Mouse (Mus musculus): ENCODE measurements around the gene Tmtc3. TPM values are rescaled to one million over a fixed set of nuclear protein-coding genes. Genes with fewer than 3 reads are reported as not detected.
A peak's percentile ranks its signal among the peaks of the same experiment; 100 is the strongest.

Tmtc3 gene
- 23.2 and 28.7 TPM in 2 replicates for polyA plus RNA-seq (2014; fragmentation: Nextera tagmentation; extraction: Ambion mirVana)

DNA sequence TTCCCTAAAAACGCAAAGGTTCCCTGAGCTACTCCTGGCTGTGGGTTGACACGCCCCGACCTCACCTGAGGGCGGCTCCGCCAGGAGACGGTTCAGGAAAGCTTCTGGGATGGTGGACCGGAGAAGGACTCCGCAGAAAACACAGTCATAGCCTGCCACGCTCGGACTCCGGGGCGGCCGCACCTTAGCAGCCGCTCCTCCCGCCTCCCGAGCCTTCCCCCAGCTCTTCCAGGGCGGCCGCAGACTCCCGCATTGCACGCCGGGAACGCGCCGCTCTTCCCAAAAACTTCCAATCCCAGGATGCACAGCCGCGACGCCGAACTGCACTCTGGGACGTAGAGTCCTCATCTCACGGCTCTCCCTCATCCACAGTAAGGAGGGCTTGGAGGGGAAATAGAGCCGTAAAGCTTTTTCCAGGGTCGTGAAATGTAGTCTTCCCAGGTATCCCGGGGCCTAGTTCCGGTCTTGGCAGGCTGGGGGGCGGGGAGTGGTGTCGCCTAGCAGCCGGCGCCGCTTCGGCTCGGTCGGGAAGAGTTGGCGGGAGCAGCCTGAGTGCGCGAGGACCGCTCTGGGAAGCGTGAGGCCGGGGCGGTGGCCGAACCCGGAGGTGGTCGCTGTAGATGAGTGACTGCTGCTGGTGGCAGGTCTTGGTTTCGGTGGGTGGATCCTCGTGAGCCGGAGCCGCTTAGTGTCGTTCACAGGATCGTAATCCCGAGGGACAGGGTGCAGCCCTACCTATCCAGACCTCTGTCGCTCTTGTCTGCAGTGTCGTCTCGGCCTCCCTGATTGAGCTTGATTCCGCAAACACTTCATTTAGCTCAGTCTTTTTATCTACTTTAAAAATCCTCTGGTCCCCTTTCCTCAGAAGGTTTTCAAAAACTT, at the start of gene Tmtc3, which contains the start of gene Cep290:
Gene Tmtc3 (minus strand): TSS at position 254 of the 882 bp plus-strand sequence.
Gene Cep290 (plus strand): TSS at position 462 of the 882 bp plus-strand sequence.
- H3K4me3 ChIP-seq (ENCODE audit: low read depth, low read length): peak within 1 kb of the TSS; percentile 83
- under 1% methylated on average over 63 of the region's 63 CpGs for WGBS (ENCODE audit: insufficient replicate concordance)
- peak within 1 kb of the TSS; percentile 83 for H3K4me2 ChIP-seq
- peak; percentile 98 for ATAC-seq (replicated peaks; ENCODE audit: insufficient number of reproducible peaks, low FRiP score, low TSS enrichment)
- H3K4me1 ChIP-seq (ENCODE audit: control insufficient read depth, insufficient read depth, low read length): no peaks in the 10 kb centered on the region
- no peaks in the 10 kb centered on the region for H3K36me3 ChIP-seq (ENCODE audit: control insufficient read depth, insufficient read depth, low read length)
- H3K9me3 ChIP-seq (replicated peaks; ENCODE audit: control insufficient read depth, low read length): no peaks in the 10 kb centered on the region
- peak within 1 kb of the TSS; percentile 41; the same call in 1 of the 2 replicates for H3K27ac ChIP-seq (ENCODE audit: low read depth, low read length)
- peak within 1 kb of the TSS; percentile 86 for H3K9ac ChIP-seq (ENCODE audit: low read depth, low read length)
- H3K27me3 ChIP-seq (ENCODE audit: control insufficient read depth, insufficient read depth, low read length): no peaks in the 10 kb centered on the region

DNA sequence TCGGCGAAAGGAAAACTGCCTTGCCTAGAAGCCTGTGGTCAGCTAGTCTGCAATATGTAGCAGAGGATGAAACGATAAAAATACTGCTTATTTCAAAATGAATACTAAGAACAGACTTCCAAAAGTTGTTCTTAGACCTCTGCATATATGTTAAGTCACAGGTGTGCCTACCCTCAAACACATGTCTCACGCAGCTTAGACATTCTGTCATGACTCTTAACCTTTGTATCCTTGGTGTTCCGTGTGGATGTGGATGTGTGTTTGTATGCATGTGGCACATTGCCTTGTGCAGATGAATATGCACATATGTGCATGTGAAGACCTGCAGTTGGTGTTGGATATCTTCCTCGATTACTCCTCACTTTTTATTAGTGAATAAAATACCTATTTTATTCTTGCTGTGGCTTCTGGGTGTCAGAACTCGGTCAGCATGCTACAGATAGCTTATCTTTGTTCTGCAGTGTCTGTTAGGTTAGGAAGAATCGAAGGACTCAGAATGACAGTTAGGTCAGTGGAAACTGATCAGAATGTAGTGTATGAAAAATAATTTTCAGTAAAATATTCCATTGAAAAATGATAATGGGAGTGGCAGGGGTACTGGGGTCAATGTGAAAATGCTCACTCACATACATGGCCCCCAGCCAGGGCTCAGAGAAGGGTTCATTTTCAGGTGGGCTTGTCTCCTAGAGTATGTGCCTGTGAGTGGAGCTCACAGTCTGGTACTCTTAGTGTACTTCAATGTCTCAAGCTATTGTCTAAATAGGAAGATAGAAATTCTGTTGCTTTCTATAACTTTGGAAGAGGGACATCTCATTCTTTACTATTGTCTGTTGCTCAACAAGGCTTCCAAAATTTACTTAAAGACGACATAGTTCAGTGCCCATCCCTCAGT, 37.6 kb upstream of the Tmtc3 start:
- no peak overlapping the region for H3K4me3 ChIP-seq (ENCODE audit: low read depth, low read length)
- no peaks in the 10 kb centered on the region for H3K4me1 ChIP-seq (ENCODE audit: control insufficient read depth, insufficient read depth, low read length)
- H3K9ac ChIP-seq (ENCODE audit: low read depth, low read length): no peak overlapping the region
- no peaks in the 10 kb centered on the region for H3K9me3 ChIP-seq (replicated peaks; ENCODE audit: control insufficient read depth, low read length)
- H3K27ac ChIP-seq (ENCODE audit: low read depth, low read length): no peak overlapping the region
- H3K36me3 ChIP-seq (ENCODE audit: control insufficient read depth, insufficient read depth, low read length): no peaks in the 10 kb centered on the region
- WGBS (ENCODE audit: insufficient replicate concordance): 78% methylated on average over 9 of the region's 9 CpGs
- H3K4me2 ChIP-seq: no peak overlapping the region
- ATAC-seq (replicated peaks; ENCODE audit: insufficient number of reproducible peaks, low FRiP score, low TSS enrichment): no peak
- H3K27me3 ChIP-seq (ENCODE audit: control insufficient read depth, insufficient read depth, low read length): no peaks in the 10 kb centered on the region

DNA sequence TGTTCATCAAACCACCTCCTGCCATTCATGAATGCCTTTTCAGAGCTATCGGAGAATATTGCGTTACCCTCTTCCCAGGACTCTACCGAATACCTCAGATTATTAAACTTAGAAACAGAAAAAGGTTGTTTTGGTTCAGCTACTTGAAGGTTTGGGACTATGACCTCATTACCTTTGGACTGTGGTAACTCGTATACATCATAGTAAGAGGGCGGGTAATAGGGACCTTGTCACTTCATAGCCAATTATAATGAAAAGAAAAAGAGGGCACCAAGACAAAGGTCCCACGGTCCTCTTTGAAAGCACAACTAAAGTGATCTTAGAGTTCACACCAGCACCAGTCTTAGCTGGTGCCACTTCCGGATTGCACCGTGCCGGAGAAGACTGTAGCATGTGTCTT, 35.2 kb upstream of the Tmtc3 start:
- no peaks in the 10 kb centered on the region for H3K4me1 ChIP-seq (ENCODE audit: control insufficient read depth, insufficient read depth, low read length)
- 92% methylated on average over 9 of the region's 9 CpGs for WGBS (ENCODE audit: insufficient replicate concordance)
- H3K27me3 ChIP-seq (ENCODE audit: control insufficient read depth, insufficient read depth, low read length): no peaks in the 10 kb centered on the region
- no peaks in the 10 kb centered on the region for H3K36me3 ChIP-seq (ENCODE audit: control insufficient read depth, insufficient read depth, low read length)
- no peak overlapping the region for H3K9ac ChIP-seq (ENCODE audit: low read depth, low read length)
- ATAC-seq (replicated peaks; ENCODE audit: insufficient number of reproducible peaks, low FRiP score, low TSS enrichment): no peak
- H3K4me2 ChIP-seq: no peak overlapping the region
- no peak overlapping the region for H3K4me3 ChIP-seq (ENCODE audit: low read depth, low read length)
- no peaks in the 10 kb centered on the region for H3K9me3 ChIP-seq (replicated peaks; ENCODE audit: control insufficient read depth, low read length)
- H3K27ac ChIP-seq (ENCODE audit: low read depth, low read length): no peak overlapping the region

DNA sequence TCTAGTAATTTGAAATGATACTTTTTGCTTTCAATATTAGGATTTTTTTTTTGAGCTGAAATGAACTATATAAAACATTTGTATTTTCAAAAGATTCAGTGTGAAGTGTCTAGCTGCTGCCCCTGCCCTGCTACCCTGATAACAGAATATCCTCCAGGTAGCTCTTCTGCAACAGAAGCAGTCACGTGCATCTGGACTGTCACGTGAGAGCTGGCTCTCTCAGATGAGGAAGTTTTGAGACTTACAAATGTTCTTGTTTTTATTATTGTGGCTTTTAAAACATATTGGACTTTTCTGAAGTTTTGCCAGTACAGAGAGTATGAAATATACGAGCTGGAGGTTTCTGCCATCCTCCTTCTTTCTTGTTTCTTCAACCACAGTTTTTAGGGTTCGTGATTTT, 34.5 kb upstream of the Tmtc3 start:
- H3K4me2 ChIP-seq: no peak overlapping the region
- no peak for ATAC-seq (replicated peaks; ENCODE audit: insufficient number of reproducible peaks, low FRiP score, low TSS enrichment)
- H3K9me3 ChIP-seq (replicated peaks; ENCODE audit: control insufficient read depth, low read length): no peaks in the 10 kb centered on the region
- H3K4me3 ChIP-seq (ENCODE audit: low read depth, low read length): no peak overlapping the region
- no peak overlapping the region for H3K27ac ChIP-seq (ENCODE audit: low read depth, low read length)
- H3K4me1 ChIP-seq (ENCODE audit: control insufficient read depth, insufficient read depth, low read length): no peaks in the 10 kb centered on the region
- 87% methylated on average over 4 of the region's 4 CpGs for WGBS (ENCODE audit: insufficient replicate concordance)
- H3K27me3 ChIP-seq (ENCODE audit: control insufficient read depth, insufficient read depth, low read length): no peaks in the 10 kb centered on the region
- H3K36me3 ChIP-seq (ENCODE audit: control insufficient read depth, insufficient read depth, low read length): no peaks in the 10 kb centered on the region
- H3K9ac ChIP-seq (ENCODE audit: low read depth, low read length): no peak overlapping the region

DNA sequence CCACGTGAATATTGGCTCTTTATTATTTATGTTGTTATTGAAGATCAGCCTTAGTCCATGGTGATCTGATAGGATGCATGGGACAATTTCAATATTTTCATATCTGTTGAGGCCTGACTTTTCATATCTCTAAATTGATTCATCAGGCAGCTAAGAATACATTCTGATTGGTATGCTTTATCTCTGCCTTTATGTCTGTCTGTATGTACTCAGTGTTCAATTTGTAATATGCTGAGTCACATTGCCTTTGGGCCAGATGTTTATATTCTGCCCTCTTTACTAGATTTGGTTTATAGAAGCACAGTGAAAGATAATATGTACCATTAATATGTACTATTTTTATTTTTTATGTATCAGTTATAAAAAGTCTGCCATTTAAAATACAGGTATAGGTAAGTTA, 21.0 kb upstream of the Tmtc3 start:
- Histone ChIP-seq H3K36me3 (ENCODE audit: control insufficient read depth, insufficient read depth, low read length) (no peaks in the 10 kb centered on the region), H3K9ac (ENCODE audit: low read depth, low read length) (no peak overlapping the region), H3K9me3 (replicated peaks; ENCODE audit: control insufficient read depth, low read length) (no peaks in the 10 kb centered on the region), H3K27me3 (ENCODE audit: control insufficient read depth, insufficient read depth, low read length) (no peaks in the 10 kb centered on the region), H3K4me2 (no peak overlapping the region), H3K4me3 (ENCODE audit: low read depth, low read length) (no peak overlapping the region), H3K4me1 (ENCODE audit: control insufficient read depth, insufficient read depth, low read length) (no peaks in the 10 kb centered on the region), H3K27ac (ENCODE audit: low read depth, low read length) (no peak overlapping the region)
- 81% methylated on average over 1 of the region's 1 CpGs for WGBS (ENCODE audit: insufficient replicate concordance)
- no peak for ATAC-seq (replicated peaks; ENCODE audit: insufficient number of reproducible peaks, low FRiP score, low TSS enrichment)

DNA sequence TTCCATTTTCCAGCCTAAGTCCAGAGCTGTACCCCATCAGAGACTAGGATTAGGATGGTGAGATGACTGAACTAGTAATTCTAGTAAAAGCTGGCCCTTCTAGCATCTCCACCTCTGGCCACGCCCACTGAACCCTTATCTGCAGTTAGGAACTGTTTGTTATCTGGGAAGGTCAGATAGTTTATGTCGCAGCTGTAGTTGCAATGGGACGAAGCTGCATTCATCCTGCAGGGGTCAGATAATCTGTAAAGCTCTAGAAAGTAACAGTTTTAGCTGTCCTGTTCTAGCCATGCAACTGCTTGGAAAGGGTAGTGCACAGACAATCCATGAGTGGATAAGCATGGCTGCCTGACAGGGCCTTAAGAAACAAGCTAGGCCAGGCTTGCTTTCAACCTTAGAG, 11.2 kb upstream of the Tmtc3 start:
- Histone ChIP-seq H3K4me1 (ENCODE audit: control insufficient read depth, insufficient read depth, low read length) (no peaks in the 10 kb centered on the region), H3K27ac (ENCODE audit: low read depth, low read length) (no peak overlapping the region), H3K27me3 (ENCODE audit: control insufficient read depth, insufficient read depth, low read length) (no peaks in the 10 kb centered on the region), H3K4me3 (ENCODE audit: low read depth, low read length) (no peak overlapping the region), H3K9me3 (replicated peaks; ENCODE audit: control insufficient read depth, low read length) (no peaks in the 10 kb centered on the region), H3K9ac (ENCODE audit: low read depth, low read length) (no peak overlapping the region), H3K36me3 (ENCODE audit: control insufficient read depth, insufficient read depth, low read length) (no peaks in the 10 kb centered on the region; the same call in 1 of the 2 replicates), H3K4me2 (no peak overlapping the region)
- no peak for ATAC-seq (replicated peaks; ENCODE audit: insufficient number of reproducible peaks, low FRiP score, low TSS enrichment)
- WGBS (ENCODE audit: insufficient replicate concordance): 47% methylated on average over 3 of the region's 3 CpGs

- no peak overlapping the region for H3K9ac ChIP-seq (ENCODE audit: low read depth, low read length)
- no peak for ATAC-seq (replicated peaks; ENCODE audit: insufficient number of reproducible peaks, low FRiP score, low TSS enrichment)
These were observed 4.8 kb upstream of the Tmtc3 start for GRCm38 (mm10) chr10:100491916-100492315.

DNA sequence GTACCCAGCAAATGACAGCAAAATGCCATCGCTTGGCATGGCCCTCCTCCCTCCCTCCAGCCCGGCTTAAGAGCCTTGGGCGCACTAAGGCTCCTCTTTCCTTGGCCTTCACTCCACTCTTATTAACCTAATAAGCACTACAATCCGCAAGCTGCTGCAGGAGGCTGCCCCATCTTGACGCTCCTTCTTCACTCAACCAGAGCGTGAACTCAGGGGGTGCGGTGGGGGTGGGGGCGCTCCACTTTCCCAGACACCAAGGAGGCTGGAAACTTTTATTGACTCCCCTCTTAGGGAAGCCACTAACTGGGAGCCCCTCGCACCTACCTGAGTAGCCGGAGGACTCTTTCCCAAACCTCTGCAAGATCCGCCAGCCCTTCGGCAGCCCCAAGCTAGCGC, 451 bp downstream of the Tmtc3 start:
- 1% methylated on average over 13 of the region's 13 CpGs for WGBS (ENCODE audit: insufficient replicate concordance)
- no peaks in the 10 kb centered on the region for H3K9me3 ChIP-seq (replicated peaks; ENCODE audit: control insufficient read depth, low read length)
- H3K27ac ChIP-seq (ENCODE audit: low read depth, low read length): peak overlapping the region; percentile 41; the same call in 1 of the 2 replicates
- peak overlapping the region; percentile 83 for H3K4me2 ChIP-seq
- H3K4me3 ChIP-seq (ENCODE audit: low read depth, low read length): peak overlapping the region; percentile 83
- peak; percentile 27 for ATAC-seq (replicated peaks; ENCODE audit: insufficient number of reproducible peaks, low FRiP score, low TSS enrichment)
- H3K27me3 ChIP-seq (ENCODE audit: control insufficient read depth, insufficient read depth, low read length): no peaks in the 10 kb centered on the region
- H3K36me3 ChIP-seq (ENCODE audit: control insufficient read depth, insufficient read depth, low read length): no peaks in the 10 kb centered on the region
- peak overlapping the region; percentile 86 for H3K9ac ChIP-seq (ENCODE audit: low read depth, low read length)
- H3K4me1 ChIP-seq (ENCODE audit: control insufficient read depth, insufficient read depth, low read length): no peaks in the 10 kb centered on the region

More at GRCm38 (mm10) chr10:100491916-100492315, 4.8 kb upstream of the Tmtc3 start:
- no peak overlapping the region for H3K4me2 ChIP-seq
- no peak overlapping the region for H3K4me3 ChIP-seq (ENCODE audit: low read depth, low read length)
- no peaks in the 10 kb centered on the region for H3K27me3 ChIP-seq (ENCODE audit: control insufficient read depth, insufficient read depth, low read length)
- 88% methylated on average over 7 of the region's 7 CpGs for WGBS (ENCODE audit: insufficient replicate concordance)
- H3K9me3 ChIP-seq (replicated peaks; ENCODE audit: control insufficient read depth, low read length): no peaks in the 10 kb centered on the region
- no peaks in the 10 kb centered on the region; the same call in 1 of the 2 replicates for H3K36me3 ChIP-seq (ENCODE audit: control insufficient read depth, insufficient read depth, low read length)
- no peak overlapping the region for H3K27ac ChIP-seq (ENCODE audit: low read depth, low read length)
- H3K4me1 ChIP-seq (ENCODE audit: control insufficient read depth, insufficient read depth, low read length): no peaks in the 10 kb centered on the region
